Mouse (Mus musculus) monocyte, adult 59 days (primary cell): Measurements from ENCODE around the gene Naa35. TPM values are rescaled to one million over a fixed set of nuclear protein-coding genes. Genes with fewer than 3 reads are reported as not detected.

ENCODE experiments used
- total RNA-seq, 2 experiments: library from RNA; stranded (reverse); gene quantifications; one replicate each; pipeline ENCODE4 v1.2.4; 2023

Gene Naa35
- total RNA-seq = 10 to 100 TPM; 33.0 to 39.0 TPM

GRCm38 (mm10) chr13:59584947-59585647 lies at the start of gene Naa35, which contains the start of gene Agtpbp1:
TSS of gene Naa35 (plus strand) at chr13:59585259.
TSS of gene Agtpbp1 (minus strand) at chr13:59585227.

GRCm38 (mm10) chr13:59675151-59676011 lies 90.3 kb downstream of the Naa35 start, which contains the start of gene Golm1:
TSS of gene Golm1 (minus strand) at chr13:59675811.

Other genes starting within 250 kb of the Naa35 start
- gene Agtpbp1, start within 50 bp of the Naa35 start, total RNA-seq = 10 to 100 TPM; 48.6 to 49.2 TPM
- gene Golm1, start 90.6 kb downstream of the Naa35 start, total RNA-seq = 10 to 100 TPM; 23.0 to 24.1 TPM
- gene 4921517D22Rik, start 108.8 kb downstream of the Naa35 start, total RNA-seq = not detected
- gene Spata31d1a, start 125.1 kb downstream of the Naa35 start, total RNA-seq = not detected
- gene Spata31d1b, start 127.0 kb downstream of the Naa35 start, total RNA-seq = not detected
- gene Spata31d1d, start 146.5 kb downstream of the Naa35 start, total RNA-seq = not detected
- gene 1700014D04Rik, start 161.5 kb downstream of the Naa35 start, total RNA-seq = not detected
- 10 to 100 TPM; 45.0 to 49.7 TPM for gene Isca1, start 184.6 kb downstream of the Naa35 start, total RNA-seq
- gene Gm49354, start 197.0 kb downstream of the Naa35 start, total RNA-seq = not detected
- gene Tut7, start 237.9 kb downstream of the Naa35 start, total RNA-seq = 100 to 1,000 TPM; 254 to 268 TPM